Mouse (Mus musculus): Measurements from ENCODE around the gene Rnf157.

The Rnf157 gene

GRCm38 (mm10) chr11:116337000-116337399 lies 75.8 kb downstream of the Rnf157 start:
- DNase-seq (ENCODE audit: low read depth): no peak

GRCm38 (mm10) chr11:116336393-116336792 lies 76.4 kb downstream of the Rnf157 start:
- no peak for DNase-seq (ENCODE audit: low read depth)

DNA sequence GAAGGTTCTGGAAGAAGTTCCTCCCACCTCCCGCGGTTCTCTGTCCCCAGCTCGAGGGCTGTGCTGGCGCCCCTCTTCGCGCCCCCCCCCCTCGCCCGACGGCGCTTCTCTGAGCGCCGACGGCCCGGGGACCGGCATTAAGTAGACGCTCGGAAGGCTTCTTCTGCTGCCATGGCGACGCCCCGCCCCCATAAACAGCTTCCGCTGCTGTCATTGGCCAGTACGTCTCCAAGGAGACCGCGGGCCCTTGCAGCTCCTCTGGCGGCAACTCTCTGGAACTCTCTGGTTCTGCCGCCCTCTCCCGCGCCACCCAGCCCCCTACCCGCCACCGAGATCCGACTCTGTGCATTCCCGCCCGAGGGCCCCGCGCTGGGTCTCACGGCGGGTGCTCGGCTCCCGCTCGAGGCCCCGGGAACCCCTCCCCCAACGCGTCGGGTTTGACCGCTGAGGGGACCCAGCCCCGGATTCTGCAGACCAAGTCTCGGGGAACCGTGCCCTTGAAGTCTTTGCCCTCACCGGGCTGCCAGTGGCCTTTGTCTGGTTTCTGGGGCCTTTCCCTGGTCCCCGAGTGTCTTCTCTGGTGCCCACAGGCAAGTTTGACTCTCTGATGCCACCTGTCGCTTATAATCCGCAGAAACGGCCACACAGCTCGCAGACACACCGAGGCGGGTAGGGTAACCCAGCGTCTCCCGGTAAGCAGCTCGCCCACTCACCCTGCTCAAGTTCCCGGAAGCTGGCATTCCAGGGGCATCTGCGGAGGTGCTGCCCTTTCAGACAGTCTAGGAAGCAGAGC lies 77.4 kb downstream of the Rnf157 start, which contains the start of gene Foxj1:
TSS of gene Foxj1 (minus strand) at position 156 of the 793 bp plus-strand sequence.
- peak; percentile 88 for DNase-seq (ENCODE audit: low read depth)

DNA sequence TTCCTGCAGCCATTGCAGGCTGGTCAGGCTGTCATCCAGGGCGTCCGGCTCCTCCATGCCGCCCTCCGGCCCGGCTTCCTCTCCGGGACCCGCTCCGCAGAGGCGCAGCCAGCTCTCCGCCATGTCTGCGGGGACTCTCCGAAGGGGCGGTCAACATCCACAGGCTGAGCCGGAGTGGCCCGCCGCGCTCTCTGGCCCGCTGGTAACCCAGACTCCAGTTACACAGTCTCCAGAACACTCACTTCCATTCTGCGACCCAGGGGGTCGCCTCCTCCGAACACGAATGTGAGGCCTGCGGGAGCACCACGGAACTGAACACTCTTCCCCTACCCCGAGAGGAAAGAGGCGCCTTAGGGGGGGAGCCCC lies 78.4 kb downstream of the Rnf157 start:
- no peak for DNase-seq (ENCODE audit: low read depth)

DNA sequence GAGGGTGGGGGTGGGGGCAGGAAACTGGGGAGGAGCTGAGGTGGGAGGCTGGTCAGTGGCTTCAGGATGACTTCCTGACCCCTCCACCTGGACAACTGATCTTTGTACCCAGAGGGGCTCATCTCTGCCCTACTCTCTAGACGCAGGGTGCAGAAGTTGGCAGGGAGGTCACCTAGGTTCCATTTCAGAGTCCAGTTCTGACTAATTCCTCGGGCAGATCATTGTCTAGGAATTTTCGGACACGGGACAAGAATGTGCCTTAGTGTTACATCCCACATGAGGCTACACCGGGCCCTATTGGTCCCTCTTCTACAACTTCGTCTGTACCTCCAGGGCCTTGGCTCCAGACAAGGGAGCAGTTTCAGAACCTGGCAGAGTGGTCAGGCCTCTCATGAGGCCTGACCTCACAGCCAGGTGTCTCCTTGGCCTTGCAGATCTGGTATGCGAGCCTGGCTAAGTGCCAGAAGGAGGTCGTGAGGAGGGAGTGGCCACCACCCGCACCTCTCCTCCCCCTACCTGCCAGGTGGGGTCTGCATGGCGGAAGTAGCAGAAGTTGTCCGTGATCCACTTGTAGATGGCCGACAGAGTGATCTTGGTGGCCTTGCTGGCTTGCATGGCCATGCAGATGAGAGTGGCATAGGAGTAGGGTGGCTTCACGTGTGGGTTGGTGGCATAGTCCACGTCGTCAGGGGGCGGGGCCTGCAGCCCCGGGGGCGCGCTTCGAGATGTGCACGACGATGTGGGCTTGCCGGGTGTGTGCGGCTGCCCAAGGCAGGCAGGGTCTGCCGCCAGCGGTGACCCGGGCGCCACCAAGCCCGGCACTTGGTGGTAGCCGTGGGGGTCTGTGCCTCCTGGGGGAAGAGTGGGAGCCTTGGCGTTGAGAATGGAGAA lies 79.1 kb downstream of the Rnf157 start:
- DNase-seq (ENCODE audit: low read depth): no peak

GRCm38 (mm10) chr11:116332983-116333270 lies 79.9 kb downstream of the Rnf157 start:
- DNase-seq (ENCODE audit: low read depth): no peak

DNA sequence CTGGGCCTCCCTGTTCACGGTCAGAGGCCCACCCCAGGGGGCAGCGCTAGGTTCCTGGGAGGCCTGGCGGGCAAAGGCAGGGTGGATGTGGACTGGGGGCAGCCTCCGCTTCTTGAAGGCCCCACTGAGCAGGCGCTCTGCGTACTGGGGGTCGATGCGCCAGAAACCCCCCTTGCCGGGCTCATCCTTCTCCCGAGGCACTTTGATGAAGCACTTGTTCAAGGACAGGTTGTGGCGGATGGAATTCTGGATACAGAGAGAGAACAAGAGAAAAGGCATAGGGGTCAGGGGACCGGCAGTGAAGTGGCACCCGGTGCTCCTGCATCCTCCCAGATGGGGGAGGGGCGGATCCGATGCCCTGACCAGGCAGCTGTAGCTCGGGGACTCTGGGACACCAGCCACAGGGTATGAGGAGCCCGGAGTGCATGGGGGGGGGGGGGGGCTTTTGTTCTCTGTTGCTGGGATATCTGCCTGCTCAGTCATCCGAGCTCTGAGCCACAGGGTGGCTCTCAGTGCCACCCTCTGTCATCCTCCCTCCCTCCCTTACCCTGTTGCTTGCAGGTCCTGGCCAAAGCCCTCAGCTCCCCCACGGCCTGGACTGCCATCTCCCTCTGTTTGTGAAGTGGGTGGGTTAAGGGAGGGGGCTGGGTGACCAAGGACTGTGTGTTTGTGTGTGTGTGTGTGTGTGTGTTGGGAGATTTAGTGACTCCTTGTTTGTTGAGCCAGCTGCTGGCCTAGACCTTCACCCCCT lies 80.4 kb downstream of the Rnf157 start:
- DNase-seq (ENCODE audit: low read depth): no peak

GRCm38 (mm10) chr11:116330211-116330518 lies 82.7 kb downstream of the Rnf157 start:
- no peak for DNase-seq (ENCODE audit: low read depth)

DNA sequence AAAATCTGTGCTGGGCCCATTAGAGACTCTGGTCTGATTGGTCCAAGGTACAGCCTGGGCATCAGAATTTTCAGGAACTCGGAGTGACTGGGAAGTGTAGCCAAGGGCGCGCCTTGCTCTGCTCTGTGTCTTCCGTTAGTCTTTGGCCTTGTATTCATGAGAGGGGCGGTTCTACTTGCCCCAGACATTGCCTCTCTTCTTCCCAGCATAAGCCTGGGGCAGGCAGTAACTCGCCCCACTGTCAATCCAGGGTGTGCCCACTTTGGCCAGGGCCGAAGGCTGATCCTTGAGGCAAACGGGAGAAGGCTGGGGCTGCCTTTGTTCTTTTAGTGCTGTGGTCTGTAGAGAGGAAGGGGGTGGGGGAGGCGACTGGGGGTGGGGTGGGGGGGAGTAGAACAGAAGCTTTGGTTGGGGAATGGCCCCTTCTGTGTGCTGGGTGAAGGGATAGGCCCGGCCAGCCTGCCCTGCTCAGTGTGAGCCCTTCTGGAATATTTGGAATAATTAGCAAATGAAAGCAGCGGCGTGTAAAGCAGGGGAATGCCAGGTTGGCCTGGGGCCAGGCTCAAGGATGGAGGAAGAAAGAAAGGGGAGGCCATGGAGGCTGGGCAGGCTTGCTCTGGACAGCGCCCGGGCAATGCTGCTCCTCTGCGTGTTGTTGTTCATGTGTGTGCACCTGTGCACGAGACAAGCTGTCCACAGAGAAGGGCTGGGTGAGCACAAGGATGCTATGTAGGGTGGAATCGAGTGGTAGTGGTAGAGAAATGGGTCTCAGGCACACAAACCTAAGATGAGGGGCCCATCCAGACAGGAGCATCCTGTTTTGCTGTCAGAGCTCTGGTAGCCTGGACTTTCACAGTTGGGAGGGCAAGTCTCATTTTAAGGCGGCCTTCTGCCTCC lies 83.3 kb downstream of the Rnf157 start:
- DNase-seq (ENCODE audit: low read depth): no peak

- no peak for DNase-seq (ENCODE audit: low read depth)
These were observed 85.7 kb downstream of the Rnf157 start for GRCm38 (mm10) chr11:116326963-116327603.

GRCm38 (mm10) chr11:116318719-116319659 lies 93.8 kb downstream of the Rnf157 start:
- peak; percentile 76 for DNase-seq (ENCODE audit: low read depth)

- DNase-seq (ENCODE audit: low read depth): peak; percentile 26
These were observed 100.5 kb downstream of the Rnf157 start for GRCm38 (mm10) chr11:116312359-116312758.

DNA sequence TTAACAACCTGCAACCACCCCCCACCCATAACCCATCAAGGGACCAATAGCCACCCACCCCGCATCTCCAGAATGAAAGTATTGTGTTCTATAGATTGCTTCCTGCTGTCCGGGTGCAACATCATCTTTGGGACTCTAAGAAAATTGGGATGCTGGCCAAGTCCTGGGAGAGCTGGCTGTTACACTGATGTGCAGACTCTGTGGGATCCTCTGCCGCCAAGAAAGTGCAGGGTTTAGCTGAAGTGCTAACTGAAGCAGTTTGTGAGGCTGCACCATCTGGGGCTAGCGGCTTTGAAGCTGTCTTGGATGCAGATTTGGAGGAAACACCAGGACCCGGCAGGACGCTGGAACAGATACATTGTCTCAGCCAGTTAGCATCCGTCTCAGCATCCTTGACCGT lies 101.7 kb downstream of the Rnf157 start:
- no peak for DNase-seq (ENCODE audit: low read depth)

DNA sequence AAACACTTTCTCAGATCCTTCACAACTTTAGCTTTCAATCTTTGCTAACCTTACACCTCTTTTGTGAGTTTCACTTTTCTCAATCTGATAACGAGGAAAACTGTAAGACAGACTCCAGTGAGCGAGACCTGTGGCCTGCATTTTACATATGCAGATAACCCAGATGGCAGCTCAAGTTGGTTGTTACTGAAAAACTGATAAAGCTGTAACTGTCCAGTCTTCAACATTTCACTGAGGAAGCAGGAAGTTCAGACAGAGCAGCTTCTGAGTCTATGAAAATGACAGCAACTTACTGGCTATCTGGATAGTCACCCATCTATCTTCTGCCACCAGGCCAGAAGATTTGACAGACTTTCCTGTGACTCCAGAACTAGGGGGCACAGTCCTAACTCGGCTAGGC lies 103.2 kb downstream of the Rnf157 start:
- no peak for DNase-seq (ENCODE audit: low read depth)

DNA sequence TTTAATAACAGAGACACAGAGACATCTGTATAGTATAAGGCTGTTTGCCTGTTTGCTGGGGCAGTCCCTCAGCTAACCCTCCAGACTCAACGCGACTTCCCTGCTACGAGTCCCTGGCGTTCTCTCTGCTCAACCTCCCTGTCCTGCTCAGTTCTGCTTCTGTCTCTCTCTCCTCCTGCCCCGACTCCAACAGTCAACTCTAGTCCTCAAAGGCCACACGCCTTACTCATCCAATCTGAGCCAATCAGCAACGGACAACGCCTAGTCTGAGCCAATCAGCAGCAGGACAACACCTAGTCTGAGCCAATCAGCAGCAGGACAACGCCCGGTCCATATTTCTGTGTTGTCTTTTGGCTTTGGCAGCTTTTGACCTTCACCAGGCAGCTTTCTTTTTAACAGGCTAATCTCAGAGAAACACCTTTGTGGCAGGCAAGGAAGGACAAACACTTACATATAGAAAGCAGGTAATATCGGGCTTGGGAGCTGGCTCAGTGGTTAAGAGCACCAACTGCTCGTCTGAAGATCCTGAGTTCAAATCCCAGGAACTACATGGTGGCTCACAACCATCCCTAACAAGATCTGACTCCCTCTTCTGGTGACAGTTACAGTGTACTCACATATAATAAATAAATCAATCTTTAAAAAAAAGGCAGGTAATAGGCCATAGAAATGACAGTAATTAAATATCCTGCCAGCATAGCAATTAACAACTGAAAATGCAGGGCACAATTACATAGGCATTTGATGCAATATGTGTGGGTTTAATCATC lies 104.9 kb downstream of the Rnf157 start:
- peak; percentile 48 for DNase-seq (ENCODE audit: low read depth)

DNA sequence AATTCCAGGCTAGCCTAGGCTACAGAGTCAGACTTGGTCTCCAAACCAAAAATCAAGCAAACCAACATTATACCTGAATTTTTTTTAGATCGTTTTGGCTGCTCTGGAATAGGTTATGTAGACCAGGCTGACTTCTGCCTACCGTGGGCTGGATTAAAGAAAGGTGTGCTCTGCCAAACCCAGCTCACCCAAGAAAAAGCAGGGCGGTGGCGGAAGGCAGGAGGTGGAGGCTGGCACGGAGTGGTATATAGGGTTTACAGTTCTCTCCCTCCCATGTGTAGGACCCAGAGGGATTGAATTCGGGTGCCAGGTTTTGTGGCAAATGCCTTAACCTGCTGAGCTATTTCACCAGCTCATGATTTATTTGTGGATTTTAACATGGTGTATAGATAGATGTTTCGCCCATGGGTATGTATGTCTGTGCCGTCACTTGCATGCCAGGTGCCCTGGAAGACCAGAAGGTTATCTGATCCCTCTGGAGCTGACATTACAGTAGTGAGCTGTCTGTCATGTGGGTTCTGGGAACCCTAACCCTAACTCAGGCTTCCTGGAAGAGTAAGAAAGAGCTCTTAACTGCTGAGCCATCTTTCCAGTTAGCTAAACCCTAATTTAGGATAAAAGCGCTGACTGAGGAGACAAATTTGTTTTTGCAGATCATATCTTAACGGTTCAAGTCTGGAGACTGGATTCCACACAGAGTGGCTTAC lies 105.7 kb downstream of the Rnf157 start, which contains the start of gene Exoc7:
TSS of gene Exoc7 (minus strand) at position 215 of the 707 bp plus-strand sequence.
- DNase-seq (ENCODE audit: low read depth): peak; percentile 10

DNA sequence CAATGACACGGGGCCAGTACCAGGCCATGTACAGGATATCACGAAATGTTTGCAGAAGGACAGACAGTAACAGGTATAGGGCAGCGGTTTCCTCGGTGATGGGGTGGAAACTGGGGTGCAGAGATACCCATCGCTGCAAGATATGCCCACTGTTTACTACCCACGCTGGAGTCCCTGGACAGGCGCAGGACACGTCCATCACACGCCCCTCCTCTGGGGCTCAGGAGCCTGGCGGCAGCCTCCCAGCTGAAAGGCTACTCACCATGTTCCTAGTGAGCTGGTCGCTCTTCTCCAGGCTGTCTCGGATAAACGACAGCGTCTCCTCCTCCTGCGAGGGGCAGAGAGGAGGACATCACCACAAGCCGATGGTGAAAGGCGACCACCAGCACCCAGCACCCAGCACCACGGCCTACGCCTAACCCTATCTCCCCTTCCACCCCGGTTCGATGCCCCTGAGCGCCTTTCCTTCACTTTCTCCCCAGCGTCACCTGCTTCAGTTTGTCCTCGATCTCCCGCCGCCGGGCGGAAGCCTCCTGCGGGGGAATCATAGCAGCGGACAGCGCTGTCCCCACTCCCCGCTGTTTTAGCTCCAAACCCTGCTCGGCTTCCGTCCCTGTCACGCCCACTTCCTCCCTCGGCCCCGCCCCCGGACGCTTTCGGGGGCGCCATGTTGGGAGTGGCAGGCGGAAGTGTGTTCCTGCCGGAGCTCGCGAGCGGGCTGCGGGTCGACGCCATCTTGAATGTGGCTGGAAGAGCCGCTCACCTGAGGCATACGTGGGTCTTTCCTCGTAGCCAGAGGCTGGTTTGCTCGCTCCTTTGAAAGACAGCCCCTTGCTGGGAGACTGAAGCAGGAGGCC lies 106.5 kb downstream of the Rnf157 start:
- DNase-seq (ENCODE audit: low read depth): peak; percentile 94

GRCm38 (mm10) chr11:116305423-116305822 lies 107.4 kb downstream of the Rnf157 start:
- peak; percentile 23 for DNase-seq (ENCODE audit: low read depth)
